Mouse (Mus musculus) CH12.LX (cell line): ENCODE measurements around the gene Atp12a.

Experiments used
- BHLHE40 ChIP-seq: IDR thresholded peaks from 2 replicates; pipeline ENCODE4 v1.6.1; 2011; ENCODE audit warnings: mild to moderate bottlenecking, low read depth, low read length, improper control_type of control experiment
- CHD1 ChIP-seq: IDR thresholded peaks from 2 replicates; pipeline ENCODE4 v1.6.1; 2012; ENCODE audit warnings: low read depth, low read length, improper control_type of control experiment, inconsistent platforms
- CTCF ChIP-seq, 2 experiments: IDR thresholded peaks in 1 of 2; conservative IDR thresholded peaks in 1 of 2; 2 replicates each; pipeline ENCODE4 v1.5.1; 2011 to 2012; ENCODE audit warnings: low read depth in 2 of 2, low read length in 2 of 2, improper control_type of control experiment in 1 of 2, inconsistent platforms in 1 of 2, mild to moderate bottlenecking in 1 of 2, moderate library complexity in 1 of 2
- MAFK ChIP-seq: IDR thresholded peaks from 2 replicates; pipeline ENCODE4 v1.6.1; 2011; ENCODE audit warnings: low read length, improper control_type of control experiment; ENCODE audit not compliant: insufficient replicate concordance
- NRF1 ChIP-seq: IDR thresholded peaks from 2 replicates; pipeline ENCODE4 v1.6.1; 2014; ENCODE audit warnings: low read depth, mild to moderate bottlenecking, inconsistent platforms, low read length, improper control_type of control experiment, moderate library complexity
- POLR2A ChIP-seq: IDR thresholded peaks from 2 replicates; pipeline ENCODE4 v1.6.1; 2011; ENCODE audit warnings: low read depth, mild to moderate bottlenecking, improper control_type of control experiment, low read length
- TCF12 ChIP-seq: IDR thresholded peaks from 2 replicates; pipeline ENCODE4 v1.6.1; 2014; ENCODE audit warnings: low read depth, mild to moderate bottlenecking, inconsistent platforms, low read length, improper control_type of control experiment
- USF1 ChIP-seq: IDR thresholded peaks from 2 replicates; pipeline ENCODE4 v1.6.1; 2014; ENCODE audit warnings: low read depth, mild to moderate bottlenecking, inconsistent platforms, low read length, improper control_type of control experiment
- ZC3H11A ChIP-seq: IDR thresholded peaks from 2 replicates; pipeline ENCODE4 v1.6.1; 2012; ENCODE audit warnings: low read depth, mild to moderate bottlenecking, inconsistent platforms, low read length, improper control_type of control experiment
- ZNF384 ChIP-seq: IDR thresholded peaks from 2 replicates; pipeline ENCODE4 v1.6.1; 2012; ENCODE audit warnings: low read depth, low read length, improper control_type of control experiment, inconsistent platforms

DNA sequence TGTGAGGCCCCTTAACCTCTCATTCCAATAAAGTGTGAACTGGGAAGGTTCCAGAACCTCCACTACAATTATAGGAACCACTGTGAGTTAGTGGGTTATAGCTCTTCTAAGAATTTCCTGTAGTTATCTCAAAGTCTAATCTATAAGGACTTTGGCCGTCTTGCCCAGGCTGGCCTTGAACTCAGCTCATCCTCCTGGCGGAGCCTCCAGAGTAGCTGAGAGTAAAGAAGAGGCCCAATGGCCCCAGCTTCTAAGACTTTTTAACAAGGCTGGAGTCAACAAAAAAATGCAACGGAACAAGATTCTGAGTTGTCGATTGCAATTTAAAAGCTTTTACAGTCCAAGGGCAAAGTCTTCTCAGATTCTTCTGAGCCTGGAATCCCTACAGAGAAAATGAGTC, 48.5 kb upstream of the Atp12a start:
- TF ChIP-seq CHD1 (no peak), ZC3H11A (no peak), TCF12 (no peak), BHLHE40 (no peak), POLR2A (no peak), MAFK (no peak), CTCF (conservative IDR thresholded peaks at IDR 0.05 in 1 of 2, IDR thresholded peaks at IDR 0.05 in 1 of 2; ENCODE audit: low read depth in 2 of 2, low read length in 2 of 2) (no peak), ZNF384 (no peak), USF1 (no peak), NRF1 (no peak)
